Mouse (Mus musculus): Measurements from ENCODE around the gene Tyk2. TPM values are rescaled to one million over a fixed set of nuclear protein-coding genes. Genes with fewer than 3 reads are reported as not detected.
A peak's percentile ranks its signal among the peaks of the same experiment; 100 is the strongest.

The Tyk2 gene
- total RNA-seq, 2 experiments from 2014 or later = 14.0 to 14.5 TPM

GRCm38 (mm10) chr9:21115105-21115504, 15.9 kb downstream of the Tyk2 start:
- no peak for DNase-seq (ENCODE audit: low spot score in 2 of 2)

- no peak for DNase-seq (ENCODE audit: low spot score in 2 of 2)
Observed at GRCm38 (mm10) chr9:21114190-21114589, 16.9 kb downstream of the Tyk2 start.

- no peak for DNase-seq (ENCODE audit: low spot score in 2 of 2)
Observed at GRCm38 (mm10) chr9:21113751-21114150, 17.3 kb downstream of the Tyk2 start.

- no peak for DNase-seq (ENCODE audit: low spot score in 2 of 2)
Observed at GRCm38 (mm10) chr9:21107607-21108237, 23.3 kb downstream of the Tyk2 start.

GRCm38 (mm10) chr9:21105760-21106564, 25.1 kb downstream of the Tyk2 start:
- DNase-seq (ENCODE audit: low spot score in 2 of 2) = no peak

GRCm38 (mm10) chr9:21104814-21105213, 26.2 kb downstream of the Tyk2 start:
- DNase-seq (ENCODE audit: low spot score in 2 of 2) = no peak

GRCm38 (mm10) chr9:21102076-21102475, 29.0 kb downstream of the Tyk2 start:
- DNase-seq (ENCODE audit: low spot score in 2 of 2) = no peak

GRCm38 (mm10) chr9:21100447-21101161, 30.4 kb downstream of the Tyk2 start:
- no peak for DNase-seq (ENCODE audit: low spot score in 2 of 2)

- DNase-seq (ENCODE audit: low spot score in 2 of 2) = no peak
Observed at GRCm38 (mm10) chr9:21097793-21098192, 33.2 kb downstream of the Tyk2 start.

GRCm38 (mm10) chr9:21095958-21096357, 35.1 kb downstream of the Tyk2 start:
- DNase-seq (ENCODE audit: low spot score in 2 of 2) = no peak

- no peak for DNase-seq (ENCODE audit: low spot score in 2 of 2)
Observed at GRCm38 (mm10) chr9:21093423-21093822, 37.6 kb downstream of the Tyk2 start.

- peak; percentile 92 for DNase-seq (ENCODE audit: low spot score in 2 of 2)
Observed at GRCm38 (mm10) chr9:21091707-21092320, 39.2 kb downstream of the Tyk2 start, which contains the start of the genes Gm38431 and Raver1. Gene Gm38431, minus strand, starts transcription at chr9:21091997. Gene Raver1, minus strand, starts transcription at chr9:21092008.

- DNase-seq (ENCODE audit: low spot score in 2 of 2) = no peak
Observed at GRCm38 (mm10) chr9:21090972-21091706, 39.9 kb downstream of the Tyk2 start.

GRCm38 (mm10) chr9:21090537-21090936, 40.5 kb downstream of the Tyk2 start:
- no peak for DNase-seq (ENCODE audit: low spot score in 2 of 2)

- no peak for DNase-seq (ENCODE audit: low spot score in 2 of 2)
Observed at GRCm38 (mm10) chr9:21083324-21083723, 47.7 kb downstream of the Tyk2 start.

GRCm38 (mm10) chr9:21081127-21081526, 49.9 kb downstream of the Tyk2 start:
- DNase-seq (ENCODE audit: low spot score in 2 of 2) = no peak

- DNase-seq (ENCODE audit: low spot score in 2 of 2) = no peak
Observed at GRCm38 (mm10) chr9:21075625-21076024, 55.4 kb downstream of the Tyk2 start.

GRCm38 (mm10) chr9:21074173-21074572, 56.9 kb downstream of the Tyk2 start:
- no peak for DNase-seq (ENCODE audit: low spot score in 2 of 2)

GRCm38 (mm10) chr9:21073044-21073840, 57.8 kb downstream of the Tyk2 start, which contains the start of the genes Gm49373 and Fdx1l:
Gene Gm49373, minus strand, starts transcription at chr9:21073096.
Gene Fdx1l, minus strand, starts transcription at chr9:21073614.
- peak; percentile 82 to 84 for DNase-seq (ENCODE audit: low spot score in 2 of 2)

- no peak for DNase-seq (ENCODE audit: low spot score in 2 of 2)
Observed at GRCm38 (mm10) chr9:21072641-21073040, 58.4 kb downstream of the Tyk2 start.
